Mouse (Mus musculus): ENCODE results near the gene Oard1. TPM values are rescaled to one million over a fixed set of nuclear protein-coding genes. Genes with fewer than 3 reads are reported as not detected.
A peak's percentile ranks its signal among the peaks of the same experiment; 100 is the strongest.

Gene Oard1
- total RNA-seq (2021), result 10 to 100 TPM; 12.9 to 14.3 TPM

GRCm38 (mm10) chr17:48409380-48410298 lies at the start of gene Oard1, which contains the start of gene Nfya:
Gene Oard1, plus strand, starts transcription at chr17:48410014.
Gene Nfya, minus strand, starts transcription at chr17:48409906.
- intact Hi-C loops (cut with DNase I), result loop anchor here (2.0 kb wide), 1 partner anchor 19 kb away; no protein-coding TSS in a partner anchor
- peak; percentile 99 for DNase-seq (ENCODE audit: low spot score)

GRCm38 (mm10) chr17:48360462-48360861 lies 49.4 kb upstream of the Oard1 start:
- no peak for DNase-seq (ENCODE audit: low spot score)
- intact Hi-C loops (cut with DNase I), result no loop called here

GRCm38 (mm10) chr17:48362346-48362745 lies 47.5 kb upstream of the Oard1 start:
- no peak for DNase-seq (ENCODE audit: low spot score)
- intact Hi-C loops (cut with DNase I), result no loop called here

GRCm38 (mm10) chr17:48362966-48363365 lies 46.8 kb upstream of the Oard1 start:
- intact Hi-C loops (cut with DNase I), result no loop called here
- DNase-seq (ENCODE audit: low spot score), result no peak

GRCm38 (mm10) chr17:48363421-48363965 lies 46.3 kb upstream of the Oard1 start:
- intact Hi-C loops (cut with DNase I), result no loop called here
- DNase-seq (ENCODE audit: low spot score), result no peak

GRCm38 (mm10) chr17:48365511-48366155 lies 44.2 kb upstream of the Oard1 start:
- DNase-seq (ENCODE audit: low spot score), result no peak
- intact Hi-C loops (cut with DNase I), result no loop called here

- intact Hi-C loops (cut with DNase I), result no loop called here
- DNase-seq (ENCODE audit: low spot score), result no peak
These were observed 43.0 kb upstream of the Oard1 start for GRCm38 (mm10) chr17:48366806-48367205.

- DNase-seq (ENCODE audit: low spot score), result no peak
- intact Hi-C loops (cut with DNase I), result no loop called here
These were observed 38.2 kb upstream of the Oard1 start for GRCm38 (mm10) chr17:48371621-48372020.

- intact Hi-C loops (cut with DNase I), result no loop called here
- no peak for DNase-seq (ENCODE audit: low spot score)
These were observed 36.8 kb upstream of the Oard1 start for GRCm38 (mm10) chr17:48372987-48373386.

GRCm38 (mm10) chr17:48376102-48376501 lies 33.7 kb upstream of the Oard1 start:
- no peak for DNase-seq (ENCODE audit: low spot score)
- intact Hi-C loops (cut with DNase I), result no loop called here

- intact Hi-C loops (cut with DNase I), result no loop called here
- no peak for DNase-seq (ENCODE audit: low spot score)
These were observed 30.8 kb upstream of the Oard1 start for GRCm38 (mm10) chr17:48379050-48379449.

- intact Hi-C loops (cut with DNase I), result no loop called here
- DNase-seq (ENCODE audit: low spot score), result no peak
These were observed 23.9 kb upstream of the Oard1 start for GRCm38 (mm10) chr17:48385786-48386461.

GRCm38 (mm10) chr17:48388666-48389065 lies 21.1 kb upstream of the Oard1 start:
- intact Hi-C loops (cut with DNase I), result no loop called here
- no peak for DNase-seq (ENCODE audit: low spot score)

- intact Hi-C loops (cut with DNase I), result no loop called here
- DNase-seq (ENCODE audit: low spot score), result no peak
These were observed 20.4 kb upstream of the Oard1 start for GRCm38 (mm10) chr17:48389442-48389841.

GRCm38 (mm10) chr17:48391446-48391845 lies 18.4 kb upstream of the Oard1 start:
- DNase-seq (ENCODE audit: low spot score), result no peak
- intact Hi-C loops (cut with DNase I), result no loop called here

- no peak for DNase-seq (ENCODE audit: low spot score)
- intact Hi-C loops (cut with DNase I), result no loop called here
These were observed 17.2 kb upstream of the Oard1 start for GRCm38 (mm10) chr17:48392616-48393015.

GRCm38 (mm10) chr17:48401710-48402109 lies 8.1 kb upstream of the Oard1 start:
- intact Hi-C loops (cut with DNase I), result no loop called here
- no peak for DNase-seq (ENCODE audit: low spot score)

GRCm38 (mm10) chr17:48402751-48403150 lies 7.1 kb upstream of the Oard1 start:
- intact Hi-C loops (cut with DNase I), result no loop called here
- DNase-seq (ENCODE audit: low spot score), result no peak

GRCm38 (mm10) chr17:48403848-48404247 lies 6.0 kb upstream of the Oard1 start:
- DNase-seq (ENCODE audit: low spot score), result no peak
- intact Hi-C loops (cut with DNase I), result no loop called here

GRCm38 (mm10) chr17:48404706-48405105 lies 5.1 kb upstream of the Oard1 start:
- no peak for DNase-seq (ENCODE audit: low spot score)
- intact Hi-C loops (cut with DNase I), result no loop called here
